Mouse (Mus musculus) kidney, postnatal 0 days (tissue): ENCODE results near the gene Lgals9. TPM values are rescaled to one million over a fixed set of nuclear protein-coding genes. Genes with fewer than 3 reads are reported as not detected.

Source experiments
- ATAC-seq: fragments of 200-750 bp; cut with Nextera tagmentation; replicated peaks from 2 replicates; pipeline ENCODE4 v1.8.0; 2017; ENCODE audit warnings: low read depth, moderate number of reproducible peaks, moderate TSS enrichment, moderate library complexity; ENCODE audit not compliant: low FRiP score
- DNase-seq: peaks from one replicate; pipeline ENCODE4 v3.0.0-alpha.2; 2016; ENCODE audit warnings: low spot score
- H3K27ac ChIP-seq: fragments of 300-500 bp; sonication (generic); 2 replicates; pipeline ENCODE4 v1.5.1; 2014; ENCODE audit warnings: mild to moderate bottlenecking
- H3K27me3 ChIP-seq: fragments of 300-500 bp; sonication (generic); 2 replicates; pipeline ENCODE4 v1.6.1; 2014; ENCODE audit warnings: low read length, mixed read lengths; ENCODE audit not compliant: insufficient read depth
- H3K36me3 ChIP-seq: fragments of 300-500 bp; sonication (generic); 2 replicates; pipeline ENCODE4 v1.6.1; 2014; ENCODE audit warnings: low read length, mixed read lengths; ENCODE audit not compliant: insufficient read depth
- H3K4me1 ChIP-seq: fragments of 300-500 bp; sonication (generic); replicated peaks from 2 replicates; pipeline ENCODE4 v1.6.1; 2014; ENCODE audit warnings: antibody characterized with exemption, low read length, mixed read lengths; ENCODE audit not compliant: insufficient read depth
- H3K4me2 ChIP-seq: fragments of 300-500 bp; sonication (generic); 2 replicates; pipeline ENCODE4 v1.6.1; 2014; ENCODE audit warnings: mild to moderate bottlenecking, low read length, moderate library complexity, mixed read lengths
- H3K4me3 ChIP-seq: fragments of 300-500 bp; sonication (generic); replicated peaks from 2 replicates; pipeline ENCODE4 v1.5.1; 2014; ENCODE audit warnings: low read depth, low read length
- H3K9ac ChIP-seq: fragments of 300-500 bp; sonication (generic); 2 replicates; pipeline ENCODE4 v1.6.1; 2014; ENCODE audit warnings: low read depth, low read length
- H3K9me3 ChIP-seq: fragments of 300-500 bp; sonication (generic); replicated peaks from 2 replicates; pipeline ENCODE4 v1.6.1; 2016; ENCODE audit warnings: low read length, inconsistent platforms, mixed read lengths
- CTCF ChIP-seq: IDR thresholded peaks from 2 replicates; pipeline ENCODE4 v1.5.1; 2016; ENCODE audit warnings: antibody characterized with exemption, low read depth, mild to moderate bottlenecking, moderate library complexity
- WGBS: fragments of 180-500 bp; shearing (Covaris S2); extraction: QIAGEN DNeasy Blood & Tissue Kit; methylation state at CpG from one replicate; pipeline ENCODE4 v1.1.7; 2014; 5-methylcytosine and 5-hydroxymethylcytosine counted together
- polyA plus RNA-seq: library from polyadenylated mRNA; unstranded; fragments of >200 nt; fragmentation: Nextera tagmentation; extraction: Ambion mirVana; gene quantifications from 2 replicates; pipeline ENCODE4 v1.2.1, GENCODE M21; 2015

Gene Lgals9
- polyA plus RNA-seq: 87.9 and 94.0 TPM in 2 replicates

- WGBS: 47% methylated on average over 10 of the region's 10 CpGs
- ATAC-seq: peak; percentile 85
- Histone ChIP-seq H3K4me1 (no peaks in the 10 kb centered on the region), H3K27ac (peak within 1 kb of the TSS; percentile 65; the same call in 1 of the 2 replicates), H3K27me3 (no peaks in the 10 kb centered on the region), H3K9me3 (no peaks in the 10 kb centered on the region), H3K36me3 (no peaks in the 10 kb centered on the region), H3K4me3 (peak within 1 kb of the TSS; percentile 39), H3K4me2 (peak within 1 kb of the TSS; percentile 54), H3K9ac (peak within 1 kb of the TSS; percentile 49)
- peak; percentile 94 for DNase-seq
- no peak for TF ChIP-seq CTCF
These were observed at the start of gene Lgals9 for GRCm38 (mm10) chr11:78984483-78985177. Gene Lgals9 (minus strand): TSS chr11:78984946.

- ATAC-seq: no peak
- no peak overlapping the region for H3K4me2 ChIP-seq
- no peak overlapping the region for H3K4me3 ChIP-seq
- no peaks in the 10 kb centered on the region for H3K4me1 ChIP-seq
- no peak for DNase-seq
- H3K36me3 ChIP-seq: peaks cover 12% of the 10 kb centered on the region; the same call in 1 of the 2 replicates
- WGBS: 90% methylated on average over 11 of the region's 11 CpGs
- no peak overlapping the region for H3K27ac ChIP-seq
- H3K9me3 ChIP-seq: no peaks in the 10 kb centered on the region
- TF ChIP-seq CTCF: no peak
- H3K27me3 ChIP-seq: no peaks in the 10 kb centered on the region
- H3K9ac ChIP-seq: no peak overlapping the region
These were observed 48.9 kb upstream of the Lgals9 start for GRCm38 (mm10) chr11:79033636-79034035.

GRCm38 (mm10) chr11:79033021-79033420 is 48.3 kb upstream of the Lgals9 start:
- no peaks in the 10 kb centered on the region for H3K4me1 ChIP-seq
- H3K9ac ChIP-seq: no peak overlapping the region
- ATAC-seq (no peak), DNase-seq (no peak)
- TF ChIP-seq CTCF: no peak
- whole genome bisulfite sequencing: 84% methylated on average over 12 of the region's 12 CpGs
- H3K9me3 ChIP-seq: no peaks in the 10 kb centered on the region
- H3K27ac ChIP-seq: no peak overlapping the region
- H3K27me3 ChIP-seq: no peaks in the 10 kb centered on the region
- peaks cover 13% of the 10 kb centered on the region; the same call in 1 of the 2 replicates for H3K36me3 ChIP-seq
- H3K4me2 ChIP-seq: no peak overlapping the region
- no peak overlapping the region for H3K4me3 ChIP-seq

- 57% methylated on average over 5 of the region's 5 CpGs for whole genome bisulfite sequencing
- H3K4me2 ChIP-seq: no peak overlapping the region
- H3K27me3 ChIP-seq: no peaks in the 10 kb centered on the region
- ATAC-seq: no peak
- no peaks in the 10 kb centered on the region for H3K4me1 ChIP-seq
- no peak overlapping the region for H3K27ac ChIP-seq
- peaks cover 13% of the 10 kb centered on the region; the same call in 1 of the 2 replicates for H3K36me3 ChIP-seq
- TF ChIP-seq CTCF: no peak
- DNase-seq: no peak
- no peak overlapping the region for H3K4me3 ChIP-seq
- H3K9me3 ChIP-seq: no peaks in the 10 kb centered on the region
- H3K9ac ChIP-seq: no peak overlapping the region
These were observed 46.7 kb upstream of the Lgals9 start for GRCm38 (mm10) chr11:79031452-79031746.

GRCm38 (mm10) chr11:79030570-79031451 is 46.1 kb upstream of the Lgals9 start:
- Histone ChIP-seq H3K4me3 (no peak overlapping the region), H3K27ac (no peak overlapping the region), H3K4me2 (no peak overlapping the region), H3K36me3 (peaks cover 13% of the 10 kb centered on the region; the same call in 1 of the 2 replicates), H3K9me3 (no peaks in the 10 kb centered on the region), H3K9ac (no peak overlapping the region), H3K27me3 (no peaks in the 10 kb centered on the region), H3K4me1 (no peaks in the 10 kb centered on the region)
- peak; percentile 99 for TF ChIP-seq CTCF
- ATAC-seq: no peak
- WGBS: 53% methylated on average over 19 of the region's 19 CpGs
- peak; percentile 88 for DNase-seq

- ATAC-seq (no peak), DNase-seq (no peak)
- no peak overlapping the region for H3K9ac ChIP-seq
- 0 out of 2 replicates have a peak, but pooled peaks cover 15% of the 10 kb centered on the region for H3K36me3 ChIP-seq
- H3K4me1 ChIP-seq: peaks cover 13% of the 10 kb centered on the region
- no peak overlapping the region for H3K4me3 ChIP-seq
- peak overlapping the region; percentile 13; the same call in 1 of the 2 replicates for H3K4me2 ChIP-seq
- no peaks in the 10 kb centered on the region for H3K9me3 ChIP-seq
- TF ChIP-seq CTCF: no peak
- peak overlapping the region; percentile 76 for H3K27ac ChIP-seq
- 57% methylated on average over 6 of the region's 6 CpGs for WGBS
- H3K27me3 ChIP-seq: no peaks in the 10 kb centered on the region
These were observed 39.0 kb upstream of the Lgals9 start for GRCm38 (mm10) chr11:79023751-79024150.
